Mouse (Mus musculus): ENCODE measurements around the gene Usp50.

- TF ChIP-seq CTCF (IDR thresholded peaks at IDR 0.05; ENCODE audit: low read depth, low read length): no peak
- no peak for TF ChIP-seq TAL1 (conservative IDR thresholded peaks at IDR 0.05; ENCODE audit: low read depth, low read length)
Measured at GRCm38 (mm10) chr2:126673317-126674242, 109.7 kb downstream of the Usp50 start.
